Mouse (Mus musculus) megakaryocyte, embryonic 14.5 days (primary cell): ENCODE data around the gene Fastkd1.

Source experiments
- FLI1 ChIP-seq: IDR thresholded peaks from 2 replicates; pipeline ENCODE4 v1.6.1; 2012; ENCODE audit warnings: low read length, inconsistent platforms, mixed read lengths
- GATA1 ChIP-seq: IDR thresholded peaks from 3 replicates; pipeline ENCODE4 v1.6.1; 2012; ENCODE audit warnings: mixed read lengths, low read length, inconsistent platforms, borderline replicate concordance

- TF ChIP-seq GATA1 (no peak), FLI1 (no peak)
These were observed 10.2 kb upstream of the Fastkd1 start for GRCm38 (mm10) chr2:69723519-69723825.
